In the genomic region with DNA sequence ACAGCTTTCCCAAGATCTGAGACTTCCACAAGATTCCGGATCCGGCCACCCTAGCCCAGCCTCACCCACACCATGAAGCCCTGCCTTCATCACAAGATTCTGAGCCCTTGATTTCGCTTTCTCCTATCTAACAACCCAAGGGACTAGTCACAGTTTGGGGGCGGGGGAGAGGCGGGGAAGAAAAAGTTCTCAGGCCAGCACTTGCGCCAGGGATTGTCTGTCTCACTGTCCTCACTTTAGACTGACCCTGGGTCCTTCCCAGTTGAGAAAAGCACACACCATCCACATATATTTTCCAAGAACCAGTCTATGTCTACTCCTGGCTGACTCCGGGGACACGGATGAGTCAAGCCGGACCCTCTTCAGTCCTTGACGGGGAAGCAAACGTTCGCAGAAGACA, we compare ENCODE assay signal across 8 mouse cellular contexts. TPM values are rescaled to one million over a fixed set of nuclear protein-coding genes. Genes with fewer than 3 reads are reported as not detected.
A peak's percentile ranks its signal among the peaks of the same experiment; 100 is the strongest.
DNase-seq lines count a peak whose midpoint lies in the region; ATAC-seq and TF ChIP-seq lines count a peak whose summit lies in the region.

No protein-coding gene starts in this region.

- peak overlapping the region; percentile 89 for H3K4me2 ChIP-seq in forebrain, embryonic 16.5 days (ENCODE audit: low read length)
- H3K4me2 ChIP-seq in liver, postnatal 0 days (ENCODE audit: low read depth, low read length), result peak overlapping the region; percentile 95

- H3K9me3 ChIP-seq in heart, embryonic 10.5 days, result no peaks in the 10 kb centered on the region
- H3K9me3 ChIP-seq in ES-Bruce4 (replicated peaks; ENCODE audit: control insufficient read depth, insufficient read depth, low read length, poor library complexity, severe bottlenecking), result no peaks in the 10 kb centered on the region
- no peaks in the 10 kb centered on the region for H3K9me3 ChIP-seq in forebrain, embryonic 16.5 days (ENCODE audit: control insufficient read depth, low read length)
- H3K9me3 ChIP-seq in liver, postnatal 0 days (ENCODE audit: low read length), result no peaks in the 10 kb centered on the region

- TF ChIP-seq POLR2A in ES-Bruce4 (IDR thresholded peaks at IDR 0.05; ENCODE audit: insufficient read depth, low read length), result no peak

- no peak for TF ChIP-seq CTCF in ES-Bruce4 (IDR thresholded peaks at IDR 0.05; ENCODE audit: low read depth, low read length)
- no peak for TF ChIP-seq CTCF in liver, postnatal 0 days (IDR thresholded peaks at IDR 0.05; ENCODE audit: low read depth)

- WGBS in heart, embryonic 10.5 days, result 41% methylated on average over 12 of the region's 12 CpGs
- WGBS in forebrain, embryonic 16.5 days, result 52% methylated on average over 12 of the region's 12 CpGs
- 34% methylated on average over 12 of the region's 12 CpGs for WGBS in liver, postnatal 0 days (ENCODE audit: insufficient replicate concordance)

- H3K4me3 ChIP-seq in heart, embryonic 10.5 days, result peak overlapping the region; percentile 68
- peak overlapping the region; percentile 74 for H3K4me3 ChIP-seq in ES-Bruce4 (ENCODE audit: low read depth, low read length)
- peak overlapping the region; percentile 65 for H3K4me3 ChIP-seq in forebrain, embryonic 16.5 days (replicated peaks; ENCODE audit: low read length)
- peak overlapping the region; percentile 67 for H3K4me3 ChIP-seq in liver, postnatal 0 days (ENCODE audit: low read depth, low read length)

- H3K27me3 ChIP-seq in heart, embryonic 10.5 days (ENCODE audit: insufficient read depth, poor library complexity, severe bottlenecking), result no peaks in the 10 kb centered on the region
- no peaks in the 10 kb centered on the region for H3K27me3 ChIP-seq in ES-Bruce4 (ENCODE audit: control insufficient read depth, insufficient read depth, low read length, poor library complexity, severe bottlenecking)
- no peaks in the 10 kb centered on the region for H3K27me3 ChIP-seq in forebrain, embryonic 16.5 days (replicated peaks; ENCODE audit: control insufficient read depth, insufficient read depth, low read length)
- no peaks in the 10 kb centered on the region for H3K27me3 ChIP-seq in liver, postnatal 0 days (ENCODE audit: insufficient read depth, low read length)

- peak overlapping the region; percentile 22 for H3K9ac ChIP-seq in ES-Bruce4 (ENCODE audit: low read depth, poor library complexity, severe bottlenecking)
- peak overlapping the region; percentile 65 for H3K9ac ChIP-seq in forebrain, embryonic 16.5 days (replicated peaks; ENCODE audit: low read depth, low read length)
- peak overlapping the region; percentile 71 for H3K9ac ChIP-seq in liver, postnatal 0 days (replicated peaks)

- peak overlapping the region; percentile 77; the same call in 1 of the 2 replicates for H3K27ac ChIP-seq in heart, embryonic 10.5 days
- H3K27ac ChIP-seq in ES-Bruce4 (ENCODE audit: insufficient read depth, low read length), result no peak overlapping the region
- no peak overlapping the region for H3K27ac ChIP-seq in forebrain, embryonic 16.5 days (ENCODE audit: low read length)
- no peak overlapping the region for H3K27ac ChIP-seq in liver, postnatal 0 days (ENCODE audit: low read depth)

- DNase-seq in heart, embryonic 10.5 days (ENCODE audit: low spot score), result no peak
- no peak for DNase-seq in heart, postnatal 10 days
- DNase-seq in liver, postnatal 0 days, result no peak
- no peak for DNase-seq in frontal cortex, postnatal 14 days (ENCODE audit: low spot score in 2 of 2)
- DNase-seq in cerebellum, postnatal 14 days, result no peak
- DNase-seq in B cell, adult 2 months, result no peak

- TF ChIP-seq EP300 in ES-Bruce4 (IDR thresholded peaks at IDR 0.05; ENCODE audit: insufficient read depth, low read depth, low read length), result no peak
- TF ChIP-seq EP300 in liver, postnatal 0 days (IDR thresholded peaks at IDR 0.05; ENCODE audit: low read depth), result no peak

- intact Hi-C loops in heart, postnatal 10 days (cut with DNase I), result no loop called here

- no peaks in the 10 kb centered on the region for H3K36me3 ChIP-seq in heart, embryonic 10.5 days
- peaks cover 6% of the 10 kb centered on the region; the same call in 1 of the 2 replicates for H3K36me3 ChIP-seq in ES-Bruce4 (ENCODE audit: control insufficient read depth, insufficient read depth, low read length, poor library complexity, severe bottlenecking)
- H3K36me3 ChIP-seq in forebrain, embryonic 16.5 days (ENCODE audit: control insufficient read depth, insufficient read depth), result no peaks in the 10 kb centered on the region
- H3K36me3 ChIP-seq in liver, postnatal 0 days (replicated peaks; ENCODE audit: insufficient read depth, low read length), result 0 out of 2 replicates have a peak, but pooled peaks cover 5% of the 10 kb centered on the region

- peaks cover 27% of the 10 kb centered on the region for H3K4me1 ChIP-seq in heart, embryonic 10.5 days
- peaks cover 5% of the 10 kb centered on the region for H3K4me1 ChIP-seq in ES-Bruce4 (ENCODE audit: control insufficient read depth, insufficient read depth, low read length)
- peaks cover 9% of the 10 kb centered on the region for H3K4me1 ChIP-seq in forebrain, embryonic 16.5 days (replicated peaks; ENCODE audit: control insufficient read depth, insufficient read depth, low read length)
- peaks cover 23% of the 10 kb centered on the region for H3K4me1 ChIP-seq in liver, postnatal 0 days (ENCODE audit: insufficient read depth)

- no peak for ATAC-seq in forebrain, embryonic 16.5 days
- no peak for ATAC-seq in liver, postnatal 0 days

RNA-seq across cellular contexts. Expression of a gene that starts 0.7 kb away (rescaled TPM):
- 4.8 and 5.4 TPM in 2 replicates for polyA plus RNA-seq in heart, embryonic 10.5 days (2016; fragmentation: Nextera tagmentation; extraction: Ambion mirVana)
- total RNA-seq in heart, postnatal 10 days (2021), result 1 to 10 TPM; 2.1 to 4.0 TPM
- polyA plus RNA-seq in ES-Bruce4 (2011; ENCODE audit: insufficient read depth, insufficient read length, low read depth, missing spikeins), result 6.3 and 8.1 TPM in 2 replicates
- 4.7 TPM in 2 replicates for polyA plus RNA-seq in forebrain, embryonic 16.5 days (2015; fragmentation: Nextera tagmentation; extraction: Ambion mirVana)
- polyA plus RNA-seq in liver, postnatal 0 days (2015; fragmentation: Nextera tagmentation; extraction: Ambion mirVana), result 3.3 and 3.8 TPM in 2 replicates

RNA-seq across cellular contexts. Expression of a gene that starts 25.4 kb away (rescaled TPM):
- polyA plus RNA-seq in heart, embryonic 10.5 days (2016; fragmentation: Nextera tagmentation; extraction: Ambion mirVana), result 6.2 and 7.3 TPM in 2 replicates
- 1 to 10 TPM; 1.2 TPM for total RNA-seq in heart, postnatal 10 days (2021)
- 6.3 and 6.4 TPM in 2 replicates for polyA plus RNA-seq in ES-Bruce4 (2011; ENCODE audit: insufficient read depth, insufficient read length, low read depth, missing spikeins)
- 1.0 and 1.6 TPM in 2 replicates for polyA plus RNA-seq in forebrain, embryonic 16.5 days (2015; fragmentation: Nextera tagmentation; extraction: Ambion mirVana)
- polyA plus RNA-seq in liver, postnatal 0 days (2015; fragmentation: Nextera tagmentation; extraction: Ambion mirVana), result 0.31 and 0.34 TPM in 2 replicates

RNA-seq across cellular contexts. Expression of a gene that starts 36.5 kb away (rescaled TPM):
- 107 and 131 TPM in 2 replicates for polyA plus RNA-seq in heart, embryonic 10.5 days (2016; fragmentation: Nextera tagmentation; extraction: Ambion mirVana)
- total RNA-seq in heart, postnatal 10 days (2021), result 10 to 100 TPM; 17.3 to 20.4 TPM
- polyA plus RNA-seq in ES-Bruce4 (2011; ENCODE audit: insufficient read depth, insufficient read length, low read depth, missing spikeins), result 78.2 and 78.7 TPM in 2 replicates
- 55.8 and 61.7 TPM in 2 replicates for polyA plus RNA-seq in forebrain, embryonic 16.5 days (2015; fragmentation: Nextera tagmentation; extraction: Ambion mirVana)
- polyA plus RNA-seq in liver, postnatal 0 days (2015; fragmentation: Nextera tagmentation; extraction: Ambion mirVana), result 38.6 and 43.0 TPM in 2 replicates
